Mouse (Mus musculus) layer of hippocampus, adult 6 months (tissue): Measurements from ENCODE around the gene 1700014D04Rik. TPM values are rescaled to one million over a fixed set of nuclear protein-coding genes. Genes with fewer than 3 reads are reported as not detected.

Experiments
- long read RNA-seq, 2 experiments: library from polyadenylated mRNA; unstranded; transcript quantifications; one replicate each; pipeline ENCODE4 v2.0.0; 2019 to 2020
- polyA plus RNA-seq: library from polyadenylated mRNA; unstranded; fragments of <200 nt; fragmentation: Nextera tagmentation; gene quantifications from 2 replicates; pipeline ENCODE4 v1.2.3, GENCODE M21; 2021

The 1700014D04Rik gene
- 0.16 and 0.18 TPM in 2 replicates for polyA plus RNA-seq
- long read RNA-seq, experiment 1, partial matches to known transcripts, result 0 of 2 reads
- long read RNA-seq, experiment 1, other reads (novel, unspliced or antisense), result 1 of 2 reads
- long read RNA-seq, experiment 2, result 0 reads

GRCm38 (mm10) chr13:59746711-59747110, at the start of gene 1700014D04Rik:
1700014D04Rik (minus strand) TSS chr13:59746752.

GRCm38 (mm10) chr13:59782145-59782544, 35.6 kb upstream of the 1700014D04Rik start, which contains the start of gene Gm49354:
Gm49354 (minus strand) TSS chr13:59782245.

GRCm38 (mm10) chr13:59769296-59770163, 23.0 kb upstream of the 1700014D04Rik start, which contains the start of gene Isca1:
Isca1 (minus strand) TSS chr13:59769810.

DNA sequence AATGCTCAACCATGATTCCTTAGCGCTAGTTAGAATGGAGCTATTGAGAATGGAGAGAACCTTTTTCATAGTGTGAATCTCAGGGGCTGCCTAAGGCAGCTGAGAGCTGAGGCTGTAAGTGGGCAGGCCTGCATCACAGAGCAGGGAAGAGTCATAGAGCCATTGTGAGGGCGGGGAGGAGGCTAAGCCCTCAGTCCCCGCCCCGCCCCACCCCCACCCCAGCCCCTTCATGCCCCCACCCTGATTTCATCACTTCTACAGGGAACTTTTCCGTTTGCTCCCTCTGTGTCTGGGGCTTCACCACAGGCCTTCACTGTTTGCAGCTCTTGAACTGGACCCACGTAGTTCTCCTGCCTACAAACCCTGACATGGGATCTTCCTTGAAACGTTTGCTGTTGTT, 14.9 kb downstream of the 1700014D04Rik start, which contains the start of gene Spata31d1d:
Gene Spata31d1d, minus strand, starts transcription at position 101 of the 400 bp plus-strand sequence.

GRCm38 (mm10) chr13:59711984-59712383, 34.6 kb downstream of the 1700014D04Rik start, which contains the start of gene Spata31d1b:
Spata31d1b (plus strand) TSS chr13:59712284.

GRCm38 (mm10) chr13:59710230-59710629, 36.3 kb downstream of the 1700014D04Rik start, which contains the start of gene Spata31d1a:
Spata31d1a (minus strand) TSS chr13:59710330.

GRCm38 (mm10) chr13:59694008-59694407, 52.5 kb downstream of the 1700014D04Rik start, which contains the start of gene 4921517D22Rik:
4921517D22Rik (minus strand) TSS chr13:59694108.

Other genes with a start within 250 kb of the 1700014D04Rik start
- 90.5 and 126 TPM in 2 replicates for gene Agtpbp1, start 161.5 kb downstream of the 1700014D04Rik start, polyA plus RNA-seq
- 42.8 and 43.3 TPM in 2 replicates for gene Naa35, start 161.5 kb downstream of the 1700014D04Rik start, polyA plus RNA-seq
- gene Golm1, start 70.9 kb downstream of the 1700014D04Rik start, polyA plus RNA-seq, result 24.3 and 27.2 TPM in 2 replicates
- gene 4921517D22Rik, start 52.6 kb downstream of the 1700014D04Rik start, polyA plus RNA-seq, result not detected in 2 replicates
- 0.05 and 0.11 TPM in 2 replicates for gene Spata31d1a, start 36.4 kb downstream of the 1700014D04Rik start, polyA plus RNA-seq
- not detected in 2 replicates for gene Spata31d1b, start 34.5 kb downstream of the 1700014D04Rik start, polyA plus RNA-seq
- gene Spata31d1d, start 15.0 kb downstream of the 1700014D04Rik start, polyA plus RNA-seq, result not detected in 2 replicates
- gene Isca1, start 23.1 kb upstream of the 1700014D04Rik start, polyA plus RNA-seq, result 353 and 360 TPM in 2 replicates
- gene Gm49354, start 35.5 kb upstream of the 1700014D04Rik start, polyA plus RNA-seq, result not detected in 2 replicates
- 13.1 and 14.7 TPM in 2 replicates for gene Tut7, start 76.4 kb upstream of the 1700014D04Rik start, polyA plus RNA-seq